Mouse (Mus musculus) urinary bladder, postnatal 14 days (tissue): Measurements from ENCODE around the gene Pih1d1.
"Not testable (repeated sequence)": the region's sequence is repeated elsewhere in the genome, so short reads cannot be mapped to it uniquely, and the experiment has no call there.

ENCODE experiments used
- DNase-seq: peaks from one replicate; pipeline ENCODE4 v3.0.0; 2021; ENCODE audit warnings: low spot score

The Pih1d1 gene

DNA sequence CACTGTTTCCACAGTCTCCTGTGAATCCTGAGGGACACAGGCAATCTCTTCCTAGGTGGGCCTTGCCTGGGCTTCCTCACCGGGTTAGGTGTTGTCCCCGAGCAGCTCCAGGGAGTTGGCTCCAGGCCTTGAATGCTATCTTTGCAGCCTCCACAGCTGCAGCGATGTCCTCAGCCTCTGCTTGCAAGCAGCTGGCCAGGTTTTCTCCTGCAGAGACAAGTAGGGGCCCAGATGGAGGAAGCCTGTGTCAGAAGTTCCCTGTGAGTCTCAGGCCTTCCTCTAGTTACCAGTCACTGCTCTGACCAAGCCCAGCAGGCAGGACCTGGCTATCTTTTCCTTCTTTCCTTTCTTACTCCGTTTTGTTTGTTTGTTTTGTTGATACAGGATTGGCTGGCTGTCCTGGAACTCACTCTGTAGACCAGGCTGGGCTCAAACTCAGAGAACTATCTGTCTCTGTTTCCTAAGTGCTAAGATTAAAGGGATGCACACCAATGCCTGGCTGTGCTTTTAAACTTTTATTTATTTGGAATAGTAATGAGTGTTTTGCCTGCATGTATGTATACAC lies 5.5 kb upstream of the Pih1d1 start:
- no peak for DNase-seq

DNA sequence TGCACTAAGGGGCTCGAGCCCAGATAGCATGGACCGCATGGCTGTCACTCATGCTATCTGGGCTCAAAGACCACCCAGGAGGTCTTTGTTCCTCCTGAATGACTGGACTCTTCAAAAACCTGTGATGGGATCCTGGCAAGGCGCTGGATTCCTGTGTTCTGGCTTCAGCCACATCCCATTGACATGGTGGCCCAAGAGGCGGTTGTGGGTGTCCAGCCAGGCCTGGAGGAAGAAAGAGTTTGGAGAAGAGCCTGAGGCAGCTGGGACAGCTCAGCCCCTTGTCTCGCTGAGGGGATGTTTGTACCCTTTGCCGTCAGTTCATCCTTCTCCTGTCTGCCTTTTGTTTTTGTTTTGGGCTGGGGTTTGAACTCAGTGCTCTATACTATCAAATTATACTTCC lies 4.6 kb upstream of the Pih1d1 start:
- DNase-seq, result peak; percentile 46

DNA sequence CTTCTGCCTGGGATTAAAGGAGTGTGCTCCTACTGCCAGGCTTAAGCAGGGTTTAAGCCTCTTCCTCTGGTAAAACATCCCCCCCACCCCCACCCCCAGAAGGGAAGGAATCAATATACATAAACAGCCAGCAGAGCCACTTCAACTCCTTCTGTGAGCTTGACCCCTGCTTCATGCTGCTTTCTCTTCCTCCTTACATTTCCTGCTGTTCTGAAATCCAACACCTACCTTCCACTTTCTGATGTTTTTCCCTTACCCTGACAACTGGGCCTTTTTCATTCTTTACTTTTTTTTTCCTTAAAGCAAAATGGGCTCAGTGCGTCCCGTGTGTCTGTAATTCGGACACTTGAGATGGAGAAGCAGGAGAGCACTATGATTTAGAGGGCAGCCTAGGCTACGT lies 3.8 kb upstream of the Pih1d1 start:
- no peak for DNase-seq

DNA sequence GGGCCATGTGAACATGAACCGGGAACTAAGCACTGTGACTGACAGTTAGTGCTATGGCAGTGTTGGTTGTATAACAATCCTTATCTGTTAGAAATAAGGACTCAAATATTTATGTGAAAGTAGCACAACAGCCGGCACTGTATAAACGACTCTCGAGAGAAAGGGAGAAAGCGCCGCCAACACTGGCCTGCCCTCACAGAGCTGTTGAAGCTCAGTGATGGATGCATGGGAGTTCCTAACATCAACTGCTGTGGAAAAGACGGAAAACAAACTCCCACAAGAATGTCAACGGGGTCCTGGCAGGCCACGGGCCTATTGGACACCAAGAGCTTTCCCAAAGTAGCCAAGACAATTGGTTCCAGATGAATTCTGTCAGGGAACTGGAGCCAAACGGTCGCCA lies 2.8 kb upstream of the Pih1d1 start:
- peak; percentile 26 for DNase-seq

DNA sequence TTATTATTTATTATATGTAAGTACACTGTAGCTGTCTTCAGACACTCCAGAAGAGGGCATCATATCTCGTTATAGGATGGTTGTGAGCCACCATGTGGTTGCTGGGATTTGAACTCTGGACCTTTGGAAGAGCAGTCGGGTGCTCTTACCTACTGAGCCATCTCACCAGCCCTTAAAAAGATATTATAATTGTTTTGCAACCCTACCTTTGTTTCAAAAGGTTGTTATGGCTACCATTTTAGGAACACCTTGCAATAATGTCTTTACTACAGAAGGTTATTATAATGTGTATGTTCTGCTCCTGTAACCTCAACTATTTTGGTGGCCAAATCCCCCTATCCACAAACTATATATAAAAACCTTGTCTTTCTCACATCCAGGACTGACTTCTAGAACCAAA lies 1.1 kb upstream of the Pih1d1 start:
- DNase-seq, result not testable (repeated sequence)

DNA sequence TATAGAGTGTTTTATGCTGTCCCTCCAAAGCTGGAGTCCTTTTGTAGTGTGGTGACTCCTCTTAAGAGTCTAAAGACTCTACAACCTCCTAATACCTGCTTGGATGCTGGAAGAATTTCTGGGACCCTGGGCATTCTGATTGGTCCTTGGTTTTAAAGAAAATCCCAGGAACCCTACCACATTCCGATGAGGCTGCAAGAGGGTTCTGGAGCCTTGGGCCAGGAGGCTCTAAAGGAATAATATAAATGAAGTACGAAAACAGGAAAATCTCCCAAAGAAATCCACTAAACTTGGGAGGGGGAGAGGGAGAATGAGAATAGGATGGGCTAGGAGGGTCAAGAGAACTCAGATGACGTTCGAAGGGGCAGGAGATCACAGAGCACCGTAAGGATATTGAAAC lies 517 bp upstream of the Pih1d1 start:
- DNase-seq, result no peak

DNA sequence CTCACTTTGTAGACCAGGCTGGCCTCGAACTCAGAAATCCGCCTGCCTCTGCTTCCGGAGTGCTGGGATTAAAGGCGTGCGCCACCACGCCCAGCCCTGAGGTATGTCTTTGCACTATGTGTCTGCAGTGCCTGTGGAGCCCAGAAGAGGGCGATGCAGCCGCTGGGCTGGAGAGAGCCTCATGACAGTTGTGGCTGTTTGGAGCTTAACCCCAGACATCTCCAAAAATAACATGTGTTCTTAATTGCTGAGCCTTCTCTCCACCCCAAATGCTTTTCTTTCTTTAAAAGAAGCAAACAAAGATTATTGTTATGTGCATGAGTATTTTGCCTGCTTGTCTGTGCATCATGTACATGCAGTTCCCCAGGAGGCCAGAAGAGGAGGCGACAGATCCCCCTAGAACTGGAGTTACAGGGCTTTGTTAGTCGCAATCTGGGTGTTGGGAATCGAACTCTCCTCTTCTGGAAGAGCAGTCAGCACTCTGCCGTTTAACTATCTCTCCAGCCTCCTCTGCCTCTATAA lies 951 bp downstream of the Pih1d1 start:
- DNase-seq, result peak; percentile 65

DNA sequence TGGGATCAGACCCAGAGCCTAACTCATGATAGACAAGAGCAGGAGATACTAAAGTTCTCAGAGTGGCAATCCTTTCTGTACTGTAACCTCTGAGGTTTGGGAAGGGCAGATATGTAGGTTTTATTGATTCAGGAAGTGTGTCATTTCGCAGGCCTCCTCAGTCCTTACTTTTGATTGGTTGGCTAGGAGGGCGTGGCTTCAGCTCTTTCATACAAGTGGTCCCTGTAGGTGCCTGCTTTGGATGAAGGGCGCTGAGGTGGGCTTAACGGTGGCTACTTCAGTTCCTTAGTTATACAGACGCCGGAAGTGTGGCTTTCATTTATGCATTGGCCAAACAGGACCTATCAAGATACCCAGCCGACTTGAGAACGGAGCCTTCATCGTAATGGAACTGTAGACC lies 1.5 kb downstream of the Pih1d1 start:
- DNase-seq, result no peak

DNA sequence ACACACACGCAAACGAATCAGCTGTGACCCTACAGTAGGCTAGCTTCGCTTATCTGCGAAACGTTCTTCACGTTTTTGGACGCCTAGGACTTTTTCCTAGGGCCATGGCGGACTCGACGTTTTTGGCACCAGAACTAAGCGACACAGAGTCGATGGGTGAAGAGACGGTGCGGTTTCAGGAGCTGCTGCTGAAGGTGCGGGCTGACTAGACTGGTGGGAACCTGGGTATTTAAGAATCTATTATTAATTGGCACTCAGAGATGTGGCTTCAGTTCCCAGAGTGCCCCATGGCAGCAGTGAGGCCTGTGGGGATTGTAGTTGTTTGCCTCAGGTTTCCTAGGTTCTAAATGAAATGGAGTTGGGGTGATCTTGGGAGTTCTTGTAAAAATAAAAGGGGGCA lies 2.1 kb downstream of the Pih1d1 start:
- no peak for DNase-seq

DNA sequence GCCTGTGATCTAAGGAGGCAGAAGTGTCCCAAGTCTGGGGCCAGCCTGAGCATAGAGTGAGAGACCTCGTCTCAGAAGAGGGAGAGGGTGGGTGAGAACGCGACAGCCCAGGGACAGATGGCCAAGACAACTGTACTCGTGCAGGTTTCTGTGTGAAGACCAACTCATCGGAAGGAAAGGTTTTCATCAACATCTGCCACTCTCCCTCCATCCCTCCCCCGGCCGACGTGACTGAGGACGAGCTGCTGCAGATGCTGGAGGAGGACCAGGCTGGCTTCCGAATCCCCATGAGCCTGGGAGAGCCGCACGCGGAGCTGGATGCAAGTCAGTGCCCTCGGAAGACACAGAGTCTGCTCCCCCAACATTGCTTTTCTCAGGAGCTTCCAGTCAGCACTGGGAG lies 3.4 kb downstream of the Pih1d1 start:
- no peak for DNase-seq

DNA sequence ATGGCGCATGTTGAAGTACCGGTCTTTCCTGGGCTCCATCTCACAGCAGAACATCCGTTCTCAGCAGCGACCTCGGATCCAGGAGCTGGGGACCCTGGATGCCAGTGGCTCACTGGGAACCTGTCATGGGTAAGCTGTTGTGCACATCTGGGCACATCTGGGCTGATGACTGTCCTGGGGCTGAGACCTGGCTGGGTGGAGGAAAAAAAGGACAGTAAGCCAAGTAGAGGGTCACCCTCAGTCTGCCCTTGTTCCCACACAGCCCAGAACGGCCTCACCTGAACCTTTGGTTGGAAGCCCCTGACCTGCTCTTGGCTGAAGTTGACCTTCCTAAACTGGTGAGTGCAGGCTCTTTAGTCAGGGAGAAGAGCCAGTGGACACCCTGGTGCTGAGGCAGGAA lies 4.9 kb downstream of the Pih1d1 start:
- no peak for DNase-seq

DNA sequence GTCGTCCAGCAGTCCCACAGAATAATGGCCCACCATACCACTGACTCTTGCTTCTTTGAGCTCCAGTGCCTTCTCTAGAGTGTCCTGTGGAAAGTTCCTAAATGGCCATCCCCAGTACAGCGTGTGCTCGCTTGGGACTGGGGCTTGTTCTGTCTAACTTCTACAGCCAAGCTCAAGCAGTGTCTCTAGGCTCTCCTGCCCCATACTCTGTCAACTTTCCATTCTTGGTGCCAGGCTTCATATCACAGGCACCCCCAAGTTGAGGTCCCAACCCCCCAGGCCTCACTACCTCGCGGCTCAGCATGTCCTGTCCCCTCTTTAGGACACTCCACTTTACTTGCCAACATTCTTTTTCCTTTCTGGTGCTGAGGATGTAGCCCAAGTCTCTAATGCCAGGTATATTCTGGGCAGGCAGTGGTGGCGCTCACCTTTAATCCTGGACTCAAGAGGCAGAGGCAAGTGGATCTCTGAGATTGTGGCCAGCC lies 6.3 kb downstream of the Pih1d1 start:
- DNase-seq, result no peak

DNA sequence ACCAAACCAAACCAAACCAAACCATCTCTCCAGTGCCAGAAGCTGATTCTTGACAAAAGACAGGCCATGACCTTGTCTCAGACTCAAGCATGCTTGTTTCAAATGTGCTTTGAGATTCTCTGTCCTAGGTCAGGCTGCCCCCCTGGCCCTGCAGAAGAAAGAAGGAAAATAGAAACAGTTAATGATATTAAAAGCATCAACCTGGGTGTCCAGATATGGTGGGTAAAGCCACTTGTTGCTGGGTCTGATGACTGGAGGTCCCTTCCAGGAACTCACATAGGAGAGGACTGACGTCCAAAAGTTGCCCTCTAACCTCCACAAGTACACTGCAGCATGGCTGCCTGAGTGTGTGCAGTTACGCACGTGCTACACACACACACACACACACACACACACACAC lies 6.8 kb downstream of the Pih1d1 start:
- DNase-seq, result no peak

DNA sequence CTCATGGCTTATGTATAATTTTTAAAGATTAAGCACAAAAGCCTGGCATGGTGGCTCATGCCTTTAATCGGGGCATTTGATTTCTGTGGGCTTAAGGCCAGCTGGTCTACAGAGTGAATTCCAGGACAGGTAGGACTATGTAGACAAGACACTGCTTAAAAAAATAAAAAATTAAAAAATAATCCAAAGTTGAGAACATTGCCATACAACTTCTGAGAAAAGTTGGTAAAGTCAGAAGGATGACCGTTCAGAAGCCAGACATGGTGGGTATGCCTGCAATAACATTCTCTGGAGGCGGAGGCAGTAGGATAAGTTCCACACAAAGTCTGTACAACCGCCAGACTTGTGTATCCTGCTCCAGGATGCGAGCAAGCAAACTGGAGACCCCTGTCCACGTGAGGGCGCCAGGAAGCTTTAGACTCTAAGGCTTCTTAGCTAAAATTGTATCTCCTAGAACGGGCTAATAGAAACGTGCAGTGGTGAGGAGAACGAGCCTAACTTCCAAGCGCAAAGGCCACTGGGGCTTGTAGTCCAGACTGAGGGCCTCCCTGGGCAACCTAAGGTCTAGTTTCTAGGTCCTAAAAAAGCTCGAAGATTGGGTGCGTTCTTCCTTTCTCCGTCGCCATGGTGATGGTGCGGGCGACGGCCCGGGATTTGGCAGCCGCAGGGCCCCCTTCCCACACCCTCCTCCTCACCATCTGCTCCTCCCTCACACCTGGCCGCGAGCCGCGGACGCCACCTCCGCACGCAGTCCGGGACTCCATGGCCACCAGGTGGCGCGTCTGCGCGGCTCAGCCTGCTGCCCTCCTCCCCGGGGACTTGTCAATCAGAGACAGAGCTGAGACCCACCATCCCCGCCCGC lies 7.7 kb downstream of the Pih1d1 start:
- DNase-seq, result peak; percentile 90

DNA sequence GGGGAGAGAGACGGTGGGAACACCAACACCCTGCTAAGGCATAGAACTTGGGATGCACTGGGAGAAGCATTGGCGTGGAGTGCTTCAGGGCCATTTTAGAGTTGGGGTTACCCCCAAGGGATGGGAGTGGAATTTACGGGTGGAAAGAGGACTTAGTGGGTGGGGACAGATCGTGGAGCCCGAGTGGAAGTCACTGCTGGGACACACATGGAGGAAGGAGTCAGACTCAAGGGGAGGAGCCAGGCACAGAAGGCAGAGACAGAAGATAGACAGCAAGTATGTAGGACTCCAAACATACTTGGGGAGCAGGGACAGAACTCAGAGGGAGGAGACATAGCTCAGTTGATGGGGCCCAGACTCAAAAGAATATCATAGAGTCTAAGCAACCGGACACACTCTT lies 8.4 kb downstream of the Pih1d1 start:
- DNase-seq, result no peak

DNA sequence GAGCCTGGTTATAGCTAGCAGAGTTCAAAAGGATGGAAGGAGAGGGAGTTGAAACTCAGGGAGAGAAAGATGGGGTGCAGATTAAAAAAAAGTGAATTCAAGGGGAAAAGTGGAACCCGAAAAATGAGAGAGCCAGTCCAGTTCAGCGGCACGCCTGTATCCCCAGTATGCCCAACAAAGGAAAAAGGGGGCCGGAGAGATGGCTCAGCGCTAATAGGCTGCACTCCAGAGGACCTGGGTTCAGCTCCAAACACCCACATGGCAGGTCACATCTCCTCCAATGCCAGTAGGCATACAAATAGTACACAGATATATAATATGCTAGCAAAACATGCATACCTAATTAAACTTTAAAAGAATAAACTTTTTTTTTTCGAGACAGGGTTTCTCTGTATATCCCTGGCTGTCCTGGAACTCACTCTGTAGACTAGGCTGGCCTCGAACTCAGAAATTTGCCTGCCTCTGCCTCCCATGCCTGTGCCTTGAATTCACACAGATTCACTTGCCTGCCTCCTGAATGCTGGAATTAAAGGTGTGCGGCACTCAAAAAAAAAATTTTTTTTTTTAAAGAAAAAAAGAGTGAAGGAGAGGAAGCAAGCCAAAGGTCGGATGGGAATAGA lies 9.0 kb downstream of the Pih1d1 start:
- no peak for DNase-seq

DNA sequence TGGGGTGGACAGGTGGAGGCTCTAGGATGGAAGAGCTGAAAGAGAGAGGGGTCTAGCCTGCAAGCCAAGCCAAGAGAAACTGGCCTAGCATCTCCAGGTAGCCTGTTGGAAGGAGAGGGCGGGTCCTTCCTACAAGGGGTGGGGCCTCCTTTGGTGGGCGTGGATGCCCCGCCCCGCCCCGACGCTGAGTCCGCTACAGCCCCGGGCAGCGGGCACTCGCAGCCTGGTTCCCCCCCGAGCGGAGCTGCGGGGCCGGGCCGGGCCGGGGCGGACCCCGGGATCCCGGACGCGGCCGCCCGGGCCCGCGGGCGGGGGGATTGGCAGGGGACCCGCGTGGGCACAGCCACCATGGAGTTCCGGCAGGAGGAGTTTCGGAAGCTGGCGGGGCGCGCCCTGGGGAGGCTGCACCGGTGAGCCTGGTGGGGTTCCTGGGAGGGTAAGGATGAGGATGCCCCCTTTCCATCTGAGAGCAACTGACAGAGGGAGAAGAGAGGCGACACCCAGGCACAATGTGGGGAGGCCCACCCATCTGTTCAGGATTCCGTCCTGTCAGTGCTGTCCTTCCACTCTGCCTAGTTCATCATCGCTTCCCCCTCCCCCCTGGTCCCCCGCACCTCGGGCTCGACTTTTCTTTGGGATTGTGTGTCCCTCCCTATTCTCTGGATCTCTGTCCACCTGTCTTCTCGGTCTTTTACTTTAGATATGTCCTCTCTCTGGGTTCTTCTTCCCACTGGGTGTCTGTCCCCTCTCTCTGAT lies 9.8 kb downstream of the Pih1d1 start, which contains the start of gene Slc17a7:
Slc17a7 (plus strand) TSS at position 215 of the 756 bp plus-strand sequence.
- peak; percentile 38 for DNase-seq

DNA sequence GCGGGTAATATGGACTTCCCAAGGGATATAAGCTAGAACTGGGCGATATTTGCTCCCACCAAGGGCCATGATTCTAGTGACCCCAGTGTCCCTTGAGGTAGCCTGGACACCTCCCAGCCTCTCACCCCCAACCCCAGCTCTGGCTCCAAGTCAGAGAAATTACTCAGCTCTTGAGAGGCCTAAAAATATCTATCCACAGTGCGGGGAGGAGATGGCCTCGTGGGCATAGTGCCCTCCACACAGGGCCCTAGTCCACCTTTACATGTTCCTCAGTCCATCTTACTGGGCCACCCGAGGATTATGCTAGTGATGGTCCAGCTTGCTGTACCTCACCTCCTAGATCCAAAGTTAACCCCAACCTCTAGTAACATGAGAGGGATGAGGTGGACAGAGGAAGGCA lies 10.7 kb downstream of the Pih1d1 start:
- no peak for DNase-seq

DNA sequence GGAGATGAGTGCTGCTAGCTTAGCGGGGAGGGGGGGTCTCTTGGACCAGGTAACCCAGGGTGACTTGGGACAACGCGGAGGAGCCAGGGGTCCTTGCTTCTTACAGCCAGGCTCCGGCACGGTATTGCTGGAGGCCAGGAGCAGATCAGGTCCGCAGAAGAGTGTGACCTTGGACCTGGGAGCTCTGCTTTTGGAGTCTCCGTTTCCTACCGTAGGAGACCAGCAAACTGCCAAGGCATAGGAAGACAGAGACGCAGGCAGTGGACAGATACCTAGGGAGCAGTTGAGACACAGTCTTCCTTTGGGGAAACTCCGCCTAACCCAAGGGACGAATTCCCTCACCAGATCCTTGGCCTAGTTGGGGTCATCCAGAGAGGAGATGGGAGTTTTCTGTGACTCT lies 11.6 kb downstream of the Pih1d1 start:
- DNase-seq, result no peak

DNA sequence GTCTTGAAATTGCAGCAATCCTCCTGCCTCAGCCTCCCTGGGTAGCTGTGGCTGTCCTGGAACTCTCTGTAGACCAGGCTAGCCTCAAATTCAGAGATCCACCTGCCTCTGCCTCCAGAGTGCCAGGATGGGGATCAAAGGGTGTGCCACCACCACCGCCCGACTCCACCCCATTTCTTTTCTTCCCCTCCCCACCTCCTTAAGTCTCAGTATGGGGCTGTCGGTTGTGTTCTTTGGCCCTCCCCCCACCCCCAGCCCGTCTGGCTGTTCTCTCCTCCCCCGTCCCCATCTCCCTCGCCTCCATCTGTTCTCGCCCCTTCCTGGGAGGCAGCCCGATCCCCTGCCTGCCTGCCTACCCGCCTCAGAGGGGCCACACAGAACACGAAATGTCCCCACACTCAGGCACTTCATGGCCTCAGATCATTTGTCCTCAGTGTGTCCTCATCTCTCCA lies 12.9 kb downstream of the Pih1d1 start:
- no peak for DNase-seq

DNA sequence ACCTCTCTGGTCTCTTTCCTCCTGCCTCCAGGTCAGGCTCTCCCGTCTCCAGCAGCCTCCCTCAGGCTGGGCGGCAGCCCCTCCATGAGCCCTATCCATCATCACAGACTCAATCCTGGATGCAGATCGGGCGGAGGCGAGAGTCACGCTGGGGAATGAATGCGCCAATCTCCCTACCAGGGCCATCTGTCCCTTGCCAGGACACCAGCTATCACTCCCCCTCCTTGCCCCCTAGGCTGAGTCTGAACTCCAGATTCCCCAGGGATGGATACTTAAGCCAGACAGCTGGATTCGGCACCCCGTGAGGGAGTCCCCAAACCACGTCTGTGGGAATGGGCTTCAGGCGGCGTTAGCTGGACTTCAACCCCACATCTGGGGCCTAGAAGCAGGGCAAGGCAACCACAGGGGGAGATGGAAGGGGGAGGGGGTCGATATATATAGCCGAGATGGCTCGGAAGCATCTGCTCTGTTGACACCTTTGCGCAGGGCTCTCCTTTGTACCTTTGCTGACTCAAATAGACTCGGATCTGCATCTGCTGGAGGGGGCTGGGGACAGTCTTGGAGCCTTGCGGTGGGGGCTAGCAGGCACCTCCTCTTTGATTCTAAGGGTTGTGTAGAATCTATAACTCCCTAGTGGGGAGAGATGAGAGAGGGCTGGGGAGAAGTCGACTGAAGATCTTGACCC lies 13.8 kb downstream of the Pih1d1 start:
- no peak for DNase-seq

DNA sequence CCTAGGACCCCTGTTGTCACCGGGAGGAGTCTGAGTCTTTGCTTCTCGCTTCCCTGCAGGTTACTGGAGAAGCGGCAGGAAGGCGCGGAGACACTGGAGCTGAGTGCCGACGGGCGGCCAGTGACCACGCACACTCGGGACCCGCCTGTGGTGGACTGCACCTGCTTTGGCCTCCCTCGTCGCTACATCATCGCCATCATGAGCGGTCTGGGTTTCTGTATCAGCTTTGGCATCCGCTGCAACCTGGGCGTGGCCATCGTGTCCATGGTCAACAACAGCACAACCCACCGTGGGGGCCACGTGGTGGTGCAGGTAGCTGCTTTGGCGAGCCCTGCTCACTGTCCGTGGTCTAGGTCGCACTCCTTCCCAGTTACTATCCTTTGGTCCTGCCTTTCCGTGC lies 14.6 kb downstream of the Pih1d1 start:
- DNase-seq, result no peak
